Mouse (Mus musculus) hematopoietic stem cell, adult 5-6 weeks (primary cell): ENCODE measurements around the gene Csf2rb. TPM values are rescaled to one million over a fixed set of nuclear protein-coding genes. Genes with fewer than 3 reads are reported as not detected.
A peak's percentile ranks its signal among the peaks of the same experiment; 100 is the strongest.
"Not testable (repeated sequence)": the region's sequence is repeated elsewhere in the genome, so short reads cannot be mapped to it uniquely, and the experiment has no call there.

Experiments
- ATAC-seq, 2 experiments: fragments of 125-278 bp in 1 of 2; replicated peaks in 1 of 2; 2 replicates each; pipeline ENCODE4 v1.8.0; 2016 to 2017; ENCODE audit warnings: inconsistent platforms in 2 of 2, mild to moderate bottlenecking in 2 of 2, moderate number of reproducible peaks in 2 of 2, low read depth in 1 of 2, moderate TSS enrichment in 1 of 2; ENCODE audit not compliant: low FRiP score in 2 of 2, poor library complexity in 2 of 2, severe bottlenecking in 2 of 2, insufficient read depth in 1 of 2, low TSS enrichment in 1 of 2
- total RNA-seq: library from RNA; stranded (forward); fragments of 172-1452, 232-1000 nt; gene quantifications from 2 replicates; pipeline ENCODE4 v1.2.3, GENCODE M21; 2017

Gene Csf2rb
- total RNA-seq, result 21.4 and 24.5 TPM in 2 replicates

DNA sequence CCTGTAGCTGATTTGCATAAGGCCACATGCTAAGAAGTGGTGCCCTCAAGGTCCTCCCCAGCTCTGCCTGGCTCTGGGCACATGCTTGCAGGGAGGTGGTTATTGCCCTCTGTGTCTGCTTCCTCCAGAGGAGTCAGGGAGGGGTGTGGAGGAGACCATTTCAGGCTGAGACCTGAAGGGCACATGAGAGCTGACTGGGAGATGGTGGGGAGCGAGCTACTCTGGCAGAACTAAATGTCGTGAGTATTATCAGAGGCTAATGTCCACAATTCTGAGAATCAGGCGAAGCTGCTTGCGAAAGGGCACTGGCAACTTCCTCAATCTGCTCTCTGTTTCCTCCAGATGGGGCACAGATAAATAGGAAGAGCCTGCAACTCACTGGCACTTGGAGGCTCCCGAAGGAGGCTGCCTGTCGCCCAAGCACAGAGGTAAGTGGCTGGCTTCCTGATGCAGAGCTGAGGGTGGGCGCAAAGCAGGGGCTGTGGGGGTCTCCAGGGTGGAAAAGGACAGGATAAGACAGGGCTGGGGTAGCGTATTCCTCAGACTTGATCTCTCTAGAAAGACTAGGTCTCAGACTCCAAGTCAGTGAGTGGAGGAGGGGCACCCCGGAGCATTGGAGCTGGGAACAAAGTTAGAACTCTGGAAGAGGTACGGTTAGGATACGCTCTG is at the start of gene Csf2rb:
Gene Csf2rb, plus strand, starts transcription at position 82 of the 669 bp plus-strand sequence.
- peak; percentile 81 for ATAC-seq

DNA sequence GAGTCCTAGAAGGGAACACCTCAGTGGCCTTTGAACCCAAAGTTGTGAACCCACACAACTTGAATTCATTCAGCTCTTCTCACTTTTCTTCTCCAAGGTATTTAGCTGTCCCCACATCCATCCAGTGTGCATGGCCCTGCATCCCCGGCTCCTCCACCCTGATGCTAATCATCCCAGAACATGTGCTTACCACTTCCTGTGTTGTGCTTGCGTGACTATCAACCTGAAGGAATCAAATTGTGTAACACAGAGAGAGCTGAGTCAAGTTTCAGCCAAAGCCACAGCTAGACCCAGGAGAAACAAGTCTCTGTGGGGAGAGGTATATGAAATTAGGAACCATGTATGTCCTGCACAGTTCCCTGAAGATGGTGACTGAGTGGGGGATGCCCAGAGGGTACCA is 47.2 kb upstream of the Csf2rb start:
- peak; percentile 73 to 76 for ATAC-seq

GRCm38 (mm10) chr15:78287941-78288340 is 37.6 kb upstream of the Csf2rb start:
- ATAC-seq, result no peak

DNA sequence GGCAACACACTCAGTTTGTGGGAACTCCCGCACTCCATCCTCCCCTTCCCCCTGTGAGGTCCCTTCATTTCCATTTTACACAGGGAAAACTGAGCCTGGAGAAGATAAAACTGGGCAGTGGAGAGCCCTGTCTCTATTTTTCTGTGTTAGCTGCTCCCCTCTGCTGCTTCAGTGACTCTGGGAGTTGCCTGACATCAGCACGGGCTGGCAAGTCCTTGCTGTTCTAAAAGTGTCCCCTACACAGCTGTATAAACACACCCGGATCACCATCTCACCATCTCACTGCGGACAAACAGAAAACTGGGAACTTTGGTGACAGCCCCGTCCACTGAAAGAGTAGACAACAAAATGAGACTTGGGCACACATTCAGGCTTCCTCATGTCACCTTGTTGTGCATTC is 35.8 kb upstream of the Csf2rb start:
- ATAC-seq, result not testable (repeated sequence)

GRCm38 (mm10) chr15:78293228-78293627 is 32.3 kb upstream of the Csf2rb start:
- peak in 1 of 2 experiments; percentile 59; a peak in 2 of 4 replicates for ATAC-seq

DNA sequence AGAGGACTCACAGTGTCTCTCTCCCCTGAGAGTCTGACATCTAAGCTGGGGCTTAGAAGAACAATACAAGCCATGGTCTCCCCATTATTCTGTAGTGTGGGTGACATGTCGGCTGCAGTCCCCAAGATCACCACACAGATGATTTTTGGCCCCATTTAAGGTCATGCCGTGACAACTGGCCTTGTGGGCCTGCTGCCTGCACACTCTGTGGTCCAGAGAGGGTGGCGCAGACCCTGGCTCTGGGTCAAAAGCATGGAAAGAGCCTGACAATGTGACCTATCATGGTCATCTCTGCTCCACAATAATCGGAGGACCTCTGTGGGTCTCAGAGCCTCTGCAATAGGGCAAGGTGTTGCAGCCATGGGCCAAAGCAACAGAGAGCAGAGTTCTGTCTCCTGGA is 31.8 kb upstream of the Csf2rb start:
- no peak for ATAC-seq

GRCm38 (mm10) chr15:78298558-78298957 is 27.0 kb upstream of the Csf2rb start:
- no peak for ATAC-seq

- ATAC-seq, result peak; percentile 57 to 62; a peak in 3 of 4 replicates
These were observed 25.9 kb upstream of the Csf2rb start for GRCm38 (mm10) chr15:78299641-78300040.

GRCm38 (mm10) chr15:78300773-78301172 is 24.8 kb upstream of the Csf2rb start:
- no peak for ATAC-seq

GRCm38 (mm10) chr15:78302718-78303117 is 22.8 kb upstream of the Csf2rb start:
- ATAC-seq, result no peak

- no peak for ATAC-seq
These were observed 21.8 kb upstream of the Csf2rb start for GRCm38 (mm10) chr15:78303665-78304233.

DNA sequence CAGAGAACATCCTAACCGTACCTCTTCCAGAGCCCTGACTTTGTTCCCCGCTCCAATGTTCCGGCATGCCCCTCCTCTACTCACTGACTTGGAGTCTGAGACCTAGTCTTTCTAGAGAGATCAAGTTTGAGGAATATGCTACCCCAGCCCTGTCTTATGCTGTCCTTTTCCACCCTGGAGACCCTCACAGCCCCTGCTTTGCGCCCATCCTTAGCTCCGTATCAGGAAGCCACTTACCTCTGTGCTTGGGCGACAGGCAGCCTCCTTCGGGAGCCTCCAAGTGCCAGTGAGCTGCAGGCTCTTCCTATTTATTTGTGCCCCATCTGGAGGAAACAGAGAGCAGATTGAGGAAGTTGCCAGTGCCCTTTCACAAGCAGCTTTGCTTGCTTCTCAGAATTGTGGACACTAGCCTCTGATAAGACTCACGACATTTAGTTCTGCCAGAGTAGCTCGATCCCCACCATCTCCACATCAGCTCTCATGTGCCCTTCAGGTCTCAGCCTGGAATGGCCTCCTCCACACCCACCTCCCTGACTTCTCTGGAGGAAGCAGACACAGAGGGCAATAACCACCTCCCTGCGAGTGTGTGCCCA is 20.1 kb upstream of the Csf2rb start, which contains the start of gene Csf2rb2:
Gene Csf2rb2, minus strand, starts transcription at position 381 of the 593 bp plus-strand sequence.
- ATAC-seq, result peak; percentile 70 to 75

DNA sequence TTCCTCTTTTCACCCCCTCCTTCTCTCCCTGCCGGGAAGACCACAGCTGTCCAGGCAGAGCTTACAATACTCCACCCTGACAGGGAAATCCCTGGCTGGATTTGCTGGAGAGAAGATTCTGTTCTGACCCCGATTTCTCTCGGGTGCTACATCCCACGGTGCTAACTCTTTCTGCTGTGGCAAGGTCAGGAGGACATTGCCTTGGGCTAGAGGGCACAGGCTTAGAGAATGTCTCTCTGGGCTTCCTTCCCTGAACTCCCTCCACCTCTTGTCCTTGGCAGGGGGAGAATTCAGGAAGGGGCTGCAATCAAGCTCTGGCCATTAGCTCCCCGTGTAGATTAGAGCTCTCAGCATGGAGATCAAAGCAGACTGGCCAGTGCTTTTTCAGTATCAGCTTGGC is 15.7 kb upstream of the Csf2rb start:
- ATAC-seq, result no peak

DNA sequence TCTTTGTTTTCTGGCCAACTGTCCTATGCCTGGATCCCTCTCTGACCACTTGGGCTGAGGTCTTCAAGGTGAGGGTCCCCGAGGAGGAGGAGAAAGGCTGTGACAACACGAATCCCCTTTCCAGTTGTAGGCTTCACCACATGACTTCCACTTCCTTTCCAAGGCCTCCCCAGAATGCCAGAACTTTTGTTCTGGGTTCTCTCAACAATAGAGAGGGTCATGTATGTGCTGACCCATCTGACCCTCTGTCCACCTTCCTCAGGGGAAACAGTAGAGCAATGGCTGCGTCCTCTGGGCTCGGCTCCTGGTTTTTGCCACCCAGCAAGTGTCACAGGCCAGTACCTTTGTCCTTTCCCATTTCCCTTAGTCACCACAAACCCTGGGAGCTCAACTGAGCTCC is 14.6 kb upstream of the Csf2rb start:
- no peak for ATAC-seq

GRCm38 (mm10) chr15:78312421-78313233 is 12.9 kb upstream of the Csf2rb start:
- ATAC-seq, result peak in 1 of 2 experiments; percentile 21; a peak in 1 of 4 replicates

DNA sequence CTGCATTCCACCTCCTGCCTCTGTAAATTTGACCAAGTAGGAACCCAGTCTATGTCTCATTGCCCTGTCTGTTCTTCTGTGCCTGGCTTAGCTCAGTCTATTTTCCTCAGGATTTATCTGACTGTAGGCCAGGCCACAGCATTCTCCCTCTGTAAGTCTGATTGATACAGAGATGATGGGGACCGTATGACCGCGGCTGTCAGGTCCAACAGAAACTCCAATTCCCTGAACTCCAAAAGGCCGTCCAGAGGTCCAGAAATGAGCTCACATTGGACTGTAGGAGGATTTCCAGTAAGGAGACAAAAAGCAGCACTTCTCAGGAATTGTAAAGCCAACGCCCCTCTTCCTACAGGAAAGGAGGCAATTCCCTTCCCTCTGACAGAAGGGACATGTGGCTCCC is 11.9 kb upstream of the Csf2rb start:
- ATAC-seq, result not testable (repeated sequence)

- not testable (repeated sequence) for ATAC-seq
These were observed 7.0 kb upstream of the Csf2rb start for GRCm38 (mm10) chr15:78318338-78319171.
